Mouse (Mus musculus): ENCODE data around the gene Ndufa9. TPM values are rescaled to one million over a fixed set of nuclear protein-coding genes. Genes with fewer than 3 reads are reported as not detected.

Gene Ndufa9
- total RNA-seq (2021) = 100 to 1,000 TPM; 119 to 121 TPM

- intact Hi-C loops (cut with DNase I) = no loop called here
- peak; percentile 95 for DNase-seq
These were observed at the start of gene Ndufa9 for GRCm38 (mm10) chr6:126848712-126849704. Gene Ndufa9 (minus strand): TSS chr6:126849136.

GRCm38 (mm10) chr6:126877118-126877517, 28.2 kb upstream of the Ndufa9 start:
- intact Hi-C loops (cut with DNase I) = no loop called here
- no peak for DNase-seq

DNA sequence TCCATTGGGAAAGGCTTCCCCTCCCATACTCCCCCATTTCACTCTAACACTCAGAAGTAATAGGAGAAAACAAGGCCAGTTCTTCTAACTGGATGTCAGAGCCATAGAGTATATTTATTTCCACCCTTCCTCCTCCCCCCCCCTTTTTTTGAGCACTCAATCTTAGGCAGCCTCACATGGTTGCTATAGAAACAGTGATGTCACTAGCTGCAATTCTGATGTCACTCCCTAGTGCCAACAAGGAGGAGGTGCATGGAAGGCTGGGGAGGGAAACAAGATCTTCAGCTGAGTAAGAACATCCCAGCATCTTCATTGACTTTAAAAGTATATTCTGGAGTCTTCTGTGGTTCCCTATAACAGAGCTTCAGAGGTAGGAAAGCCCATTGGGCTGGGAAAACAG, 3.9 kb upstream of the Ndufa9 start, which contains the start of gene Akap3:
Akap3 (plus strand) TSS at position 218 of the 400 bp plus-strand sequence.
- intact Hi-C loops (cut with DNase I) = no loop called here
- no peak for DNase-seq

DNA sequence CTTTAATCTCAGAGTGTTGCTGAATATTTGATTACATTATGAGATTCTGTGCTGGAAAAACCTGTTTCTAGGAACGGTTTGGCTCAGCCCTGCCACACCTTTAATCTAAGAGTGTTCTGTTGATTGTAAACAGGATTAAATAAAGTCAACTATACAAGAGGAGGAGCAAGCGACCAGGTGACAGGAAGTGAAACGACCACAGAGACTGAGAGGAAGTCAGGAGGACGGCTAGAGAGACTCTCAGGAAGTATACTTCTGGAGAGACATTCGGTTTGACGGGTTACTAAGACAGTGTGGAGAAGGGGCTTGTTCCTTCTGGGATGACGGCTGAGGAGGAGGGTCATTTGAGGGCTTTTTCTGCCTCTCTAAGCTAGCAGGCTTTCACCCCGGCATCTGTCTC, 12.3 kb downstream of the Ndufa9 start:
- no peak for DNase-seq
- intact Hi-C loops (cut with DNase I) = no loop called here

- intact Hi-C loops (cut with DNase I) = no loop called here
- DNase-seq = no peak
These were observed 25.8 kb downstream of the Ndufa9 start for GRCm38 (mm10) chr6:126823087-126823486.

DNA sequence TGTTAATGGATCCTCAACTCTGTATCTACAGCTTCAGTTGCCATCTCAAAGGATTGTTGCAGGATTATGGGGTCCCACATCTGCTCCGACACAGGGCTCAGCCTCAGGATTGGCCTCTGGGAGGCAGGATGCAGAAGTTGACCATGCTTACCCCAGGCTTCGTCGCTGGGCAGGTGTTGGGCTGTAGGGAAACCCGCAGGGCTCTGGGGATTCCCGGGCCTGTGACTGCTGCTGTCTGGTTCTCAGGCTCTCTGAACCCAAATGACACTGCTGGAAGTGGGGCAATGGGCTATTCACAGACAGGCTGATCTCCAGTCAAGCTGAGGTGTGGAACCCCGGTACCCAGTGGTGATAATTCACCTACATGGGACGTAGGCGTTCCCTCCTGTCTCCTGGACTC, 32.6 kb downstream of the Ndufa9 start:
- DNase-seq = no peak

GRCm38 (mm10) chr6:126815206-126815750, 33.7 kb downstream of the Ndufa9 start:
- intact Hi-C loops (cut with DNase I) = no loop called here
- DNase-seq = no peak

More for the DNA sequence above, 32.6 kb downstream of the Ndufa9 start:
- intact Hi-C loops (cut with DNase I) = no loop called here

DNA sequence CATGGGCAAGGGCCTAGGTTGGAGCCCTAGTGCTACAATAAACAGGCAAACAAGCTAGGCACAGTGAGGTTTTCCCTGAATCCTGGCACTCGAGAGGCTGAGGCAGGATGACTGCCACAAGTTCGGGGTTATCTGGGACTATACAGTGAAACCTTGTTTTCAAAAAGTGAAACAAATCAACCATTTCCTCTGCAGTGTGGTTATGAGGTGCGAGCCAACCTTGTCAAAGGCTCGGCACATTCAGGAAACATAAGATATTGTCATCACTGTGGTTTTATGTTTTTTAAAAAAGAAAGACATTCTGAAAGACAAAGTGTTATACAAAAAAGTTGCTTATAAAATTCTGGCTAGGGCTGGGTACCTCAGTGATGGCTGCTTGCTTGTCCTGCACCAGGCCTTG, 37.5 kb downstream of the Ndufa9 start:
- no peak for DNase-seq
- intact Hi-C loops (cut with DNase I) = no loop called here

GRCm38 (mm10) chr6:126808561-126808960, 40.4 kb downstream of the Ndufa9 start:
- intact Hi-C loops (cut with DNase I) = no loop called here
- DNase-seq = no peak

- no peak for DNase-seq
- intact Hi-C loops (cut with DNase I) = no loop called here
These were observed 40.8 kb downstream of the Ndufa9 start for GRCm38 (mm10) chr6:126808134-126808533.

DNA sequence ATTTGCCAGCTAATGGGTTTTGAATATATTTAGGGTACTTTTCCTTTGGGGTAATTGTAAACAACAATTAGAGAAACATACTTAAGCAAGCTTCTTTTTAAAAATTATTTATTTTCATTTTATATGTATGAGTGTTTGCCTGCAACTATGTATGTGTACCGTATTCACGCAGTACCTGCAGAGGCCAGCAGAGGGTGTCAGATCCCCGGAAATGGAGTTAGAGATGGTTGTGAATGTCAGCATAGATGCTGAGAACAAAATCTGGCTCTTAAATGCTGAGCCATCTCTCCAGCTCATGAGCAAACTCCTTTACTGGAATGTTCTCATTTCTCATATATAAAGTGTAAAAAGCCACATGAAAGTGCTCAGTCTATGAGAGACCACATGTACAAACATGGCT, 42.2 kb downstream of the Ndufa9 start:
- intact Hi-C loops (cut with DNase I) = no loop called here

GRCm38 (mm10) chr6:126802946-126803345, 46.0 kb downstream of the Ndufa9 start:
- intact Hi-C loops (cut with DNase I) = no loop called here
- DNase-seq = no peak

More for the DNA sequence above, 42.2 kb downstream of the Ndufa9 start:
- no peak for DNase-seq

GRCm38 (mm10) chr6:126794751-126795150, 54.2 kb downstream of the Ndufa9 start:
- intact Hi-C loops (cut with DNase I) = no loop called here

GRCm38 (mm10) chr6:126793689-126794088, 55.2 kb downstream of the Ndufa9 start:
- DNase-seq = no peak
- intact Hi-C loops (cut with DNase I) = no loop called here

More at GRCm38 (mm10) chr6:126794751-126795150, 54.2 kb downstream of the Ndufa9 start:
- DNase-seq = no peak

- intact Hi-C loops (cut with DNase I) = no loop called here
- DNase-seq = peak; percentile 29
These were observed 57.0 kb downstream of the Ndufa9 start for GRCm38 (mm10) chr6:126791964-126792363.

DNA sequence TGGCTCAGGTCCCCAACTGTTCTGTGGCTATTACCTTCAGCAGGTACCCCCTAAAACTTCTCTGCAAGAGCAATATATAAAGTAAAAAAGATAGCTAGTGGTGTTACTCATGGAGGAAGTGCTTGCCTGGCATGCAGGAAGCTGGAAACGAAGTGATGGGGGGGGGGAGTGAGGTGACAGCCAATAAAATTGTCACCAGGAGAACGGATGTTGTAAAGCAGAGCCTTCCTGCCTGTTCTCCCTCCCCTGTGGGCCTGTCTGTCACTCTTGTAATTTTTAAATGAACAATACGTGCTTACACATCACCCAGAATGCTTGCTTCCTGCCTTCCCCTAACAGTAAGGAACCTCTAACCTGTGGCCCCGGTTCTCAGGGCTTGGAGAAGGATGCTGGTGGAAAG, 57.4 kb downstream of the Ndufa9 start:
- DNase-seq = no peak
- intact Hi-C loops (cut with DNase I) = no loop called here

DNA sequence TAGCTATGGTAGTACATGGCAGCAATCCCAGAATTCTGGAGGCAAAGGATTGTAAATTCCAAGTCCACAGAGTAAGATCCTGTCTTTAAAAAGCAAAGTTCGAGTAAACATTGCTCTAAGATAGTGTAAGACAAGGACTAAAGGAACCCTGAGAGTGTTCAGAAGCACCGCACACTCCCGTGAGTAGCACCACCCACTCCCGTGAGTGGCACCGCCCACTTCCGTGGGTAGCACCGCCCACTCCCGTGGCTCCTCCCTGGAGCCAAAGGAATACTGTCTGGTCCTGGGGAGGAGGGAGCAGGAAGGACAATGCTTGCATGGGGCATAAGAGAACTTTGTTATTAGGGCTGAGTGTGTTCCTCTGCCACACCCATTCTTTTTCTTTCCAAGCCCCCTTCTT, 60.1 kb downstream of the Ndufa9 start:
- no peak for DNase-seq
- intact Hi-C loops (cut with DNase I) = no loop called here

DNA sequence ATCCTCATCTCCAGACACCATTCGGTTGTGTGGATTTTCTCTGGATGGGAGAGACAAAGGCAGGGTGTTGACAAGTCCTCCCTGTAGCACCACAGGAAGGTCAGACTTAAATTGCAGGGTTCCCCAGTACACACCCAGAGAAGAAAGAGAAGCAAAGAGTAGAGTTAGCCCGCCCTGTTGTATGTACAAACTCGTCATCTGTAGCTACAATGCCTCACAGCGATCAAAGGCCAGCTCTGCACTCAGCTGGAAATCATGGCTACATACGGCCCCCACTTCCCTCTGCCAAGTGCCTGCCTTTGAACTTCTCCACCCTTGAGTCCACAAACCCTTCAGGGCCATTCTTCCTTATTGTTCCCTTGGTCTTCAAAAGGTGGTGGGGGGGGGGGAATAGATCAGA, 64.7 kb downstream of the Ndufa9 start:
- intact Hi-C loops (cut with DNase I) = no loop called here
- no peak for DNase-seq

- no peak for DNase-seq
- intact Hi-C loops (cut with DNase I) = no loop called here
These were observed 65.3 kb downstream of the Ndufa9 start for GRCm38 (mm10) chr6:126783651-126784066.

- intact Hi-C loops (cut with DNase I) = no loop called here
These were observed 65.9 kb downstream of the Ndufa9 start for GRCm38 (mm10) chr6:126783056-126783455.

DNA sequence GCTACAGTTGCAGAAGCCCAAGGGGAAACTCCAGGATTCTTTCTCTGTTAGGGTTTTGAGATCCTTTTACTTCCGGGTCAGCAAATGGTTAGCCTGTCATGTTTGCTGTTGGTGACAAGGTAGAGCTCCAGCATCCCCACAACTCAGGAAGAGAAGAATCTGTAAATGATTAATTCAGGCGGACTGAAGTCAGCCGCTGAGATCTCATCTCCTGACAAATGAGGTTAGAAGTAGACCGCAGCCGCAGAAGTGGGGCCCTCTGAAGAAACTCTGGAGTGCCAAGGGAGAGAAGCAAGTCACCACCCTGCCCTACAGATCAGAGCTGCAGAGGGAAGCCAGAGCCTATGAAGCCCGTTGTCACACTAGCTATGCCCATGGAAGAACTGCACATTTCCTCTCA, 71.0 kb downstream of the Ndufa9 start:
- intact Hi-C loops (cut with DNase I) = no loop called here
- no peak for DNase-seq

More at GRCm38 (mm10) chr6:126783056-126783455, 65.9 kb downstream of the Ndufa9 start:
- no peak for DNase-seq

DNA sequence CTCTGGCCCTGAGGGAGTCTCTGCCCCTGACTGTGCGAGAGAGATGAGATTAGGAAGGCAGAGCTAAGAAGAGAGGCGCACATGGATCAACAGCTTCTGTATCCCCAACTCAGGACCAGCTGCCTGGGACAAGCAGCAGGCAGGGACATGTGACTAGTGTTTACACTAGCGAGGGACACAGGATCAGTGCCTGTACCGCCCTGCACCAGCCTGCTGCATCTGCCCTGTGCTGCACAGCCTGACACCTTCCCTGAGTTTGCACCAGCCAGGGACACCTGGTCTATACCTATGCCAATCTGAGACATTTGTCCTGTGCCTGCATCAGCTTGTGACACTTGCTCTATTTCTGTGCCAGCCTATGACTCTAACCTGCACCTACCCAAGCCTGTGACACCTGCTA, 75.1 kb downstream of the Ndufa9 start:
- no peak for DNase-seq

More for the DNA sequence above, 75.1 kb downstream of the Ndufa9 start:
- intact Hi-C loops (cut with DNase I) = no loop called here
